Mouse (Mus musculus) olfactory bulb, adult 2 months (tissue): ENCODE measurements around the gene Dio1.

ENCODE experiments used
- CTCF ChIP-seq: fragments of 200-500 bp; IDR thresholded peaks from 2 replicates; pipeline ENCODE4 v1.5.1; 2012; ENCODE audit warnings: low read depth, mild to moderate bottlenecking, low read length, moderate library complexity; ENCODE audit not compliant: insufficient read depth
- POLR2A ChIP-seq: fragments of 200-500 bp; IDR thresholded peaks from 2 replicates; pipeline ENCODE4 v1.6.1; 2012; ENCODE audit warnings: mild to moderate bottlenecking, low read depth, low read length, moderate library complexity; ENCODE audit not compliant: insufficient read depth

DNA sequence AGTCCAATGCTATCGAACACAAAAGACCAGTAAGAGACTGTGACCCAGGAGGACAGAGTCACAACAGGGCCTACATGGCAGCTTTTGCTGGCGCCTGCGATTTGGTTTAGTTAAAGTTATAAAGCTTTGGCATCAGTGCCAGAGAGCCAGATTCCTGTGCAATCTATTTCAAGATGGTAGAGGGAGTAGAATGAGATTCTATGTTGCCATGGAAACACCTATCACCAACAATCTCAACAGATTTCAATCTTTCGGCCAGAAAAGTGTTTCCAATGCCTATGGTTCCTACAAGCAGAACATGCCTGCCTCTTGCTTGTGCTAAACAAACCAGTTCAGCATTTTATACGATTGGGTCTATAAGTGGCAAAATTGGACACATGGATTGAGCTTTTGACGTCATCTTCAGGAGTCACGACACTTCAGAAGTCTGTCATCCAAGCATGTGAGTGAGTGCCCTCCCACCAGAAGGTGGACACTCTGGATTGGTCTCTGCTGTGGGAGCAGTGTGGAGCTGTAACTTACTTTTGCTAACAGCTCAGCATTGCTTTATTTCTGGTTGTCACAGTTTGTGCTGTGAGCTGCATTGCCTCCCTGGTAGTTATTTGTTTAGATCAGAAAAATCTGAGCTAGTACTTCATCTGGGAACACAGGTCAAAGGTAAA is 15.2 kb downstream of the Dio1 start:
- no peak for TF ChIP-seq POLR2A
- no peak for TF ChIP-seq CTCF
